Mouse (Mus musculus) kidney, adult 11 months (tissue): ENCODE results near the gene Txn2.
A peak's percentile ranks its signal among the peaks of the same experiment; 100 is the strongest.

Experiments used
- DNase-seq: peaks from one replicate; pipeline ENCODE4 v3.0.0; 2022

Txn2 gene

GRCm38 (mm10) chr15:77933222-77933621 lies 4.4 kb upstream of the Txn2 start:
- no peak for DNase-seq

DNA sequence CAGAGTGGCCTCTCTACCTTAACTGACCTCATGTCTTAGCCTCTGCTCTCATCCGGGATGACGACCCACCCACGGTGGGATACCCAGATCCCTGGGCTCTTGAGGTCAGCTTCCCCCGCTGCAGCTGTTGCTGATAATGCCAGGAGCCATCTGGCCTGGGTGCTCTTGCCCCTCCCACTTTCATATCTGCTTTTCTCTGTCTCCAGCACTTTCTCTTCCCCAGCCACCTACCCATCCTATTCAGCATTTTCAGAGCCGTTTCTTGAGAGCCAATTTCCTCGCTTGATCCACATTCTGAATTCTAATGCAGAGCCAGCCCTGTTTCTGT lies 2.8 kb upstream of the Txn2 start:
- DNase-seq, result no peak

- DNase-seq, result no peak
Measured at GRCm38 (mm10) chr15:77930986-77931688, 2.3 kb upstream of the Txn2 start.

GRCm38 (mm10) chr15:77929804-77930203 lies 998 bp upstream of the Txn2 start:
- no peak for DNase-seq

DNA sequence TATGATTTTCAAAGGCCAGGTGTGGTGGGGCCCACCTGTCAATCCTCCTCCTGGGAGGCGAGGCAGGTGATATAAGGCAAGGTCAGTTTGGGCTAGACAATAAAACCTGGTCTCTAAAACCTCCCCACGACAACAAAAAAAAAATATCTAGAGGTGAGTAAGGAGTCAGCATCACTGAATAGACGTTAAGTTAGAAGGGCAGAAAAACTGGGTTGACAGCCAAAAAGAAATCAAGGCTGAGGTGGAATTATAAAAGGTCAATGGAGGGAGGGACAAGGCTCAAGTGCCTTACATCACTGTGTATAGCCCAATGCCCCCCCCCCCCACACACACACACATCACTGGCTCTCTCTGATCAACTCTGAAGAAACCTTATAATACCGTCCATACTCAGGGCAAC lies 715 bp downstream of the Txn2 start:
- no peak for DNase-seq

- no peak for DNase-seq
Measured at GRCm38 (mm10) chr15:77926921-77927320, 1.9 kb downstream of the Txn2 start.

DNA sequence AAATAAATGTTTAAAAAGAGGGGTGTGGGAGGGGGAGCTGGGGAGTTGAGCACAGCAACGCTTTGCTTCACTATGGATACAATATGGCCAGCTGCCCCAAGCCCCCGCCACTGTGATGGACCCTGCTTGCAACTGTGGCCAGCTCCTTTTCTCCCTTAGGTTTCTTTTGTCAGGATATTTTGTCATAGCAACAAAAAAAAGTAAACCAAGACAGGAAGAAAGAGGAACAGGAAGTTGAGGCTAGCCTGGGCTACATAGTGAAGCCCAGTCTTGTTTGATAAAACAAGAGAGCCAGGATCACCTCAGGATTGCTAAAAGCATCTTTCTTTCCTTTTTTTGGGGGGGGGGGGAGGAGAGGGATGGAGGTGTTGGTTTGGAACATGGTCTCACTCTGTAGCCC lies 3.6 kb downstream of the Txn2 start:
- no peak for DNase-seq

DNA sequence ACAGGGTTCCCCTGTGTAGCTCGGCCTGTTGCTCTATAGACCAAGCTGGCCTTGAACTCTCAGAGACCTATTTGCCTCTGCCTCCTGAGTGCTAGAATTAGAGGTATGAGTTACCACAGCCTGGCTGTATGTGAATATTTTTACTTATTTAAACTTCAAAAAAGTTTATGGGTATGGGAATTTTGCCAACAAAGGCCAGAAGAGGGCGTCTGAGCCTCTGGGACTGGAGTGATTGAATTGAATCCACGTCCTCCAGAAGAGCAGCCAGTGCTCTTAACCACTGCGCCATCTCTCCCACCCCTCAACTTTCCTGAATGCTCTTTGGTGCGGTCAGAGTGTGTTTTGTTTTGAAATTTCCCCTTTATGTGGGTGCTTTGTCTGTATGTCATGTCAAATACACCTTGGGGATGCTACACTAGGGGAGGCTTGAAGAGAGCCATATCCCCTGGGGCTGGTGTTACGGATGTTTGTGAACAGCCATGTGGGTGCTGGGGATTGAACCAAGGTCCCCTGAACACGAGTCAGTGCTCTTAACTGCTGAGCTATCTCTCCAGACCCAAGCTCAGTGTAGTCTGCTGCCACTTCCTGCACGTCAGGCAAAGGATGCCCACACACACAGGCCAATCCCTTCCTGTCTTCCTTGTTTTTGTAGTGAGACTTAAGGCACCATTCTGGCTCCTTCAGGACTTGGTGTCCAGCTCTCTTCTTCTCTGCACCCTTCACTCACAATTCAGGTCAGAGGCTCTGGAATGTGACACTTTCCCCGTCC lies 5.4 kb downstream of the Txn2 start:
- no peak for DNase-seq

GRCm38 (mm10) chr15:77922710-77923109 lies 6.1 kb downstream of the Txn2 start:
- peak; percentile 87 for DNase-seq

DNA sequence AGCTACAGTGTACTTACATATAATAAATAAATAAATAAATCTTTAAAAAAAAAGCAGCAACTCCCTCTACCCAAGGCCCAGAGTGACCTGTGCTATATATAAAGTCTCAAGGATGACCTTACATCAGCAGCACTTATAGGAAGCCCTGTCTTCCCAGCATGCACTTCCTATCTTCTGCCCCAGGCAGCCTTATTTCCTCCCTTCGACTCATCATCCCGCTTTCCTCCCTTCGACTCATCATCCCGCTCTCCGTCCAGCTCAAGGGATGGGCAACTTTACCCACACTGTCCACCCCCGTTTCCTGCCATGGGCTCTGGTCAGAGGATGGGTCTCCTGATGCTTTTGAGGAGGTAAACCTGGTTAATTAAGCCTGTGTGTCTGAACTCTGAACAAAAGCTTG lies 7.2 kb downstream of the Txn2 start:
- DNase-seq, result no peak

DNA sequence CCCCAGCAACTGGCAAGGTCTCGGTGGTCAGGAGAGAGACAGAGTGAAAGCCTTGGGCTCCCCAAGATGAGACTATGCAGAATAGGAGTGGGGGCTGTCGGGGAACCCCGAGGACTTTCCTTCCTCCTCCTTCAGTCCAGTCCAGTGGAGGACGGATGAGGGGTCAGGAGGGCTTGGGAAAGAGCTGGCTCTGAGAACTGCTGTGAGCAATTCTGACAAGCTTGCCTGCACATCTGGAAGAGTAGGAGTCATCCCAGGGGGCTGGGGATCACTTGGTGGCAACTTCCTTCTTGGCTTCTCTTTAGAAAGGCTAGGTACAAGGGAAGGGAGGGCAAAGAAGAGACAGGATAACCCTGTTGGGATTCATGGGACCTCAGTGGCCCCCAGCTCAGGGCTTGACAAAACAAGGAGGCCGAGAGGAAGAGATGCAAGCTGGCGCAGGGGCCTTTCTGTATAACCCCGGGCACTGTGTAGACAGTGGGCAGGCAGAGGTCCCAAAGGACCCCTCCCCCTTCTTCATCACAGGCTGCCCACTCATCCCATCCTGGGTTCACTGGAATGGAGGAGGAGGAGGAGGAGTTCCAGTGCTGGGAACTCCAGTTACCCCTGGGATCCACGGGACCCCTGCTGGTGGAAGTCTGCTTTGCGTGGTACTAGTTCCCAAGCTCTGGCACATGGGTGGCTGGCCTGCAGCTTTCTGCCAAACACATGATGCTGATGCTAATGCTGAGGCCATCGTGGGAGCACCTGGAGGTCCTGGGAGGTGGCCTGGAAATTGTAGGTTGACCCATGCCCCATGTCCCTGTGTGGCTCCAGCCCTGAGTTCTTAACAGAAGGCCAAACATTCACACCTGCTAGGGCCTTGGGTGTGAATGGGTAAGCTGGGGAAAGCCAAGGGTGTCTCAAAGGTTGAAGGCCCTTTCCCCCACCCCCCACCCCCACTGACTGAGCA lies 8.0 kb downstream of the Txn2 start:
- DNase-seq, result peak; percentile 63

DNA sequence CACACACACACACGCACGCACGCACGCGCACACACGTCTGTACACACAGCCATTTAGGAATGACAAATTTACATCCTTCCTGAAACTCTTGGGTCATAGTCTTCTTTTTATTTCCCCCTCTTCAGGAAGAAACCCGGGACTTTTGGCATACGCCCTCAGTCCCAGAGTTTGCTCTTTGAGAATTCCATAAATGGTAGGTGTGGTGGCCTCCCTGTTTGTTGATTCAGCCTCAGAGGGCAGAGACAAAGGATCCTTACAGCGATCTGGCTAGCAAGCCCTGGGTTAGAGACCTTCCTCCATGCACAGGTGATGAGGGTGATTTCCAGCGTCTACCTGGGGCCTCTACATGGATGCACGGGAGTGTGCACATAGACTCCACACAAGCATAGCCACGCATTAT lies 9.4 kb downstream of the Txn2 start:
- no peak for DNase-seq

GRCm38 (mm10) chr15:77916851-77917544 lies 11.8 kb downstream of the Txn2 start:
- DNase-seq, result peak; percentile 91

DNA sequence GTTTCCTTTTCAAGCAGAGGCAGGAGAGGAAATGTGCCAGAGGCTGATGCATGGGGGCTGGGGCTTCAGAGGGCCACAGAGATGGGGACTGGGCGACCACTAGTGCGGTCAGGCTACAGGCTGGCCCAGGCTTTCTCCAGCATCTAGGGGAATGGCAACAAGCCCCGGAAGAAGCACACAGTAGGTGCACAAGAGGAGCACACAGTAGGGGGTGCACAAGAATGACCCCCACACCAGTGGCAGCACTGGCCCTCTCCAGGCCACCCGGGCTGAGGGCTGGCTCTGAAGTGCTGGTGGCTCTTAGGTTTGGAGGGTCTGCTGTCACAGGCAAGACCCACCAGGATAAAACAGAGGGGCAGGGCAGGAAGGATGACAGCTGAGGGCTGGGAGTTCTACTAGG lies 13.5 kb downstream of the Txn2 start:
- DNase-seq, result no peak

DNA sequence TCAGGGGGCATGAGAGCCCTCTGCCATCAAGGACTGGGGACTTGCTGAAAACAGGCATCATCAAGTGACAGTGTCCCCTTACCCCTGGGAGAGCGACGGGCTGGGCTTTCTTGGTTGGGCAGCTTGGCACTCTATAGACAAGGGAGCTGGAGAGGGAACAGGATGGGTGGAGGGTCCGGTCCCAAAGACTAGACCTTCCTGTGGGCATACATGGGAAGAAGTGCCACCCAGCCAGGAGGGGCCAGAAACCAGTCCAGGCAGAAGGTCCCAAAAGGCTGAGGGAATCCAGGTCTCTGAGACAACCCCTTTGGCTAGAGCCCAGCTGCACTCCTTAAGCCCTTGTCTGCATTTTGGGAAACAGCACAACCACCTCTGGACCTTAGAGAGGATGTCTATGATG lies 14.3 kb downstream of the Txn2 start:
- no peak for DNase-seq

GRCm38 (mm10) chr15:77913054-77913453 lies 15.8 kb downstream of the Txn2 start:
- DNase-seq, result no peak

DNA sequence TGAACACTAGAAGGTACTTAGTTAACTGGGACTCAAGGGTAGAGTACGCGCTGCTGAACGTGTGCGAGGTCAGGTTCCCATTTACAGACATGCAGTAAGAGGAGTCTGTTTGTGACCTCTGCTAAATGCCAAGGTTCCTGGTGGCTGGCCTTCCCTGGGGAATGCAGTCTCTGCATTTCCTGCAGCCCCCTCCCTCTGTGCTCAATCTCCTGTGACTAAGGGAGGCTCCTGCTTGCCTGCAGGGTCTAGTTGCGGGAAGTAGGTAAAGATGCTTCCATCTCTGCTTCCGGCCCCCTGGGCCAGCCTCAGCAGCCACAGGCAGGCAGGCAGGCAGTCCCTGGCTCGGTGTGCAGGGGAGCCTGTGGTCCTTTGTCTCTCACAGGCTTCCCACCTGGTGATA lies 16.2 kb downstream of the Txn2 start:
- no peak for DNase-seq

GRCm38 (mm10) chr15:77912048-77912447 lies 16.8 kb downstream of the Txn2 start:
- peak; percentile 62 for DNase-seq

DNA sequence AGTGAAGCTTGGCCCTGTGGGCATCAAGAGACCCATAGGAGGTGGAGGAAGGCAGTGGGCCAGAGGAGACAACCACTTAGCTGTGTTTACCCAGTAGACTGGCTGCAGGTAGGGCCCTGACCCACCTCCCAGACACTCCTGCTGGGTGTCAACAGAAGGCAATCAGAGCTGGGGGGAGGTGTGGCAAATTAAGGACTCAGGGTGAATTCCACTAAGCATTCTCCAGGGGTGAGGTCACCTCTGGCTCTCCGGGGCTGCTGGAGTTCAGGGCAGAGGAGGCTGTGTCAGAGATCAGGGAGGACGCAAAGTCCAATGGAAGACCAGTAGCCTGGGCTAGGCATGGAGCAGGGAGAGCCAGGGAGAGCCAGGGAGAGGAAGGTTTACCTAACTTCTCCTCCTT lies 17.7 kb downstream of the Txn2 start:
- DNase-seq, result peak; percentile 93

- peak; percentile 73 for DNase-seq
Measured at GRCm38 (mm10) chr15:77907646-77908518, 20.9 kb downstream of the Txn2 start.

GRCm38 (mm10) chr15:77906545-77906944 lies 22.3 kb downstream of the Txn2 start:
- DNase-seq, result peak; percentile 54

GRCm38 (mm10) chr15:77906081-77906480 lies 22.7 kb downstream of the Txn2 start:
- no peak for DNase-seq
